Mouse (Mus musculus) adrenal gland, postnatal 4 days (tissue): ENCODE results near the gene Pebp1. TPM values are rescaled to one million over a fixed set of nuclear protein-coding genes. Genes with fewer than 3 reads are reported as not detected.

Source experiments
- DNase-seq, 2 experiments: peaks; one replicate each; pipeline ENCODE4 v3.0.0; 2021 to 2022; ENCODE audit warnings: low spot score in 2 of 2, mixed read lengths in 2 of 2
- total RNA-seq, 2 experiments: library from RNA; stranded (reverse); gene quantifications; 2 replicates each; pipeline ENCODE4 v1.2.3; 2021

Gene Pebp1
- total RNA-seq, 2 experiments from 2014 or later: 992 to 1,042 TPM

DNA sequence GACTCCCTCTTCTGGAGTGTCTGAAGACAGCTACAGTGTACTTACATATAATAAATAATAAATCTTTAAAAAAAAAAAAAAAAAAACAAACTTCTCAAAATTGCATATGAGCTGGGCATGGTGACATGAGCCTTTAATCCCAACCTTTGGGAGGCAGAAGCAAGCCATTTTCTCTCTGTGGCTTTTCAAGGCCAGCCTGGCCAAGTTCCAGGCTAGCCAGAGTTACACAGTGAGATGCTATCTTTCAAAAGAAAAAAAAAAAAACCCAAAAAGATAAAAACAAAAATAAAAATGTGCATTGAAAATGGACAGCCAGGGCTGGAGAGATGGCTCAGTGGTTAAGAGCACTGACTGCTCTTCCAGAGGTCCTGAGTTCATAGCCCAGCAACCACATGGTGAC is 2.2 kb upstream of the Pebp1 start:
- DNase-seq: no peak

DNA sequence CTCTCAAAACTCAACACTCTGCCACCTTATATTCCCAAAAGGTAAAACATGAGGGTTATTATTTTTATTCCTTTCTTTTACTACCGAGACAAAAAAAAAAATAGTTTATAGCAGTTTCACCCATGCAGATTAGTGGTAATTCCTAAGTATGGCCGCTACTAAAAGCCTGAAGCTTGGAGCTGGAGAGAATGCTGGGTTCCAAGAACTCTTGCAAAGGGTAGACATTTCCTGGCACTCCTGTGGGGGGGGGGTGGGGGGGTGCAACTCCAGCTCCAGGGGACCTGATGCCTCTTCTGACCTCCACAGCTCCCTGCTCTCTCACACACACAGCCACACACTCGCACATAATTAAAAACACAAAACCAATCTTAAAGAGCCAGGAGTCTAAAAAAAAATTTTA is 1.1 kb downstream of the Pebp1 start:
- DNase-seq: no peak

DNA sequence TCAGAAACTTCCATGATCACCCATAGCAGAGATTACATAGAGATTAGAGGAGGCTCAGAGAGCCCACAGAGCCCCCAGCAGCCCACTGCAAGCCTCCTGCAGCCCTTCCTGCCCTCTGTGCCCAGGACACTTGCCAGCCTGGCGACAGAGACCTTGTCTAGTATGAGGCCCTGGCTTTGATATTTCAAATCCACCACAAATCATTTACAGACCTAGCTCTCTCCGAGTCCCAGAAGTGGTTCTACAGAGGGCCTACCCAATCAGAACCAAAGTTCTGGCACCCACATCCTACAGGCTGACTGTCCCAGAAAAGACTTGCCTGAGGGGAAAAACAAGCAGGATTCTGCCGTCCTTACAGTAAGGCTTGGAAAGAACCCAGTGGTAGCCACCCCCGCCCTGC is 2.2 kb downstream of the Pebp1 start:
- DNase-seq: no peak

DNA sequence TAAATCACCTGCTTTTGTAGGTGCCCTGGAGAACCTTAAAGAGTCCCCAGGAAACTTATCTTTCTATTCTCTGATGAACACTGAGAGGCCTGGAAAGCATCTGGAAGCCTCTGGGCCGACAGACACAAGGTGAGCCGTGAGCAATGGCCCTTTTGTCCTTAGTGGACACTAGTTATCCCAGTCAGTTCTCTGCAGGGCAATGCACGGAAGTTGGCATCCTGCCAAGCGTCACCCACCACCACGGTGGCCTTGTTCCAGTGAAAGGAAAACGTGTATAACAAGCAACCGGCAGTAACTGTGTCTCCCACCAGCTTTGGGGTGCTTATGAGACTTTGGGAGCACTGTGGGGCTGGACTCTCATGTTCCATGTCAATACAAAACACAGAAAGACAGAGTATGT is 2.7 kb downstream of the Pebp1 start:
- no peak for DNase-seq

DNA sequence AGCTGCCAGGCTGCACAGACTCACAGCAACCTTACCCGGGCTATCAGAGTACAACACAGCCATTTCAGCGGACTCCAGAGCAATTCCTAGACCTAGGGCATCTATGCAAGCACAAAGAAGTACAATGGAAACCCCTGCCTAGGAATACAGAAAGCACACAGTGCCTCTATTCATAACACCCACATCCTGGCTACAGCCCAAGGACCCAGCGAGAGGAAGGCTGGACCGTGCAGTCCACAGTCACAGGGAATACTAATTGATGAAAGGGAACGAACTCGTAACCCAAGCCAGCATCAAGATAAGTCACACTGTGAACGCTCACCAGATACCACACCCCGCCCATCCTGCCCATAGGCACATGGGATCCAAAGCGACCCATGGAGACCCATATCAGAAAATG is 3.4 kb downstream of the Pebp1 start:
- no peak for DNase-seq

DNA sequence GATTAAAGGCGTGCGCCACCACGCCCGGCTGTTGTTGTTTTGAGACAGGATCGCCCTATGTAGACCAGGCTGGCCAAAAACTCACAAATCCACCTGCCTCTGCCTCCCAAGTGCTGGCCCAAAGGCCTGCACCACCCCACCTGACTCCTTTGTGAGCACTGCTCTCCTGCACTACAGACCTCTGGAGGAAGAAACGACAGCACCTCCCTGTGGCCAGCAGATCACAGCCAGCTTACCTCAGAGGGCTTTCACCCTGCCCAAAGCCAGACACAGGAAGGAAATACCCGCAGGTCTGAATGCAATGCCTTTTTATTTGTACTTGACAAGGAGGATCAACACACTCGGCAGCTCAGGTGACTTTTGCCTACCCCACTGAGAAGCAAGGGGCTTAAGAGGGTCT is 5.1 kb downstream of the Pebp1 start:
- DNase-seq: no peak

DNA sequence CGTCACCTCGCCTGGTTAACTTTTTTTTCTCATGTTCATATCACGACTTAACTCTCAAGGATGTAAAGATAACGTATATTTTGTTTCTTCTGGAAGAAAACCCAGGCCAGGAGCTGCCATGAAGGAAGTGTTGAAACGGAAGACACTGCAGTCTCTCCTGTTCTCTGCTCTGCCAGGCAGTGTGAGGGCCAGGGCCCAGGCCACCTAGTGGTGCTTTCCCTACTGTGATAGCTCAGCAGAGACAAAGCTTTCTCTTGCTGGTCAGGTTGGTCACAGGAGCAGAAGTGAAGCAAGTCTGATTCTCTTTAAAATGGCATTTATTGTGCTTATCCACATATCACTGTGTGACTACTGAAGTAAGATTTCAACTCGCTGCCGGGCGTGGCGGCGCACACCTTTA is 5.9 kb downstream of the Pebp1 start:
- DNase-seq: no peak

DNA sequence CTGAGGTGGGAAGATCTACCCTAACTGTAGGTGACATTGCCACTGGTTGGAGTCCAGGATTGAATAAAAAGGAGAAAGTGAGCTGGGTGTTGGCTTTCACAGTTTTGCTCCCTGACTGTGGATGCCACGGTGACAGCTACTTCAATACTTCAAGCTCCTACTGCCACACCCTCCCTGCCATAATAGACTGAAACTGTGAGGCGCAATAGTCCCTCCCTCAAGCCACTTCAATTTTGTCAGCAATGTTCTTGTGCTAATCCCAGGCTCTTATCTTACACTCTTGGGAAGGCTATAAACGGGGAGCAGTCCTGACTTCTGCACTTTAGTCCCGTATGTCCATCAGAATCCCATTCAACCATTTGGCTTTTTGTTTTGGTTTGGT is 7.8 kb downstream of the Pebp1 start:
- DNase-seq: no peak

DNA sequence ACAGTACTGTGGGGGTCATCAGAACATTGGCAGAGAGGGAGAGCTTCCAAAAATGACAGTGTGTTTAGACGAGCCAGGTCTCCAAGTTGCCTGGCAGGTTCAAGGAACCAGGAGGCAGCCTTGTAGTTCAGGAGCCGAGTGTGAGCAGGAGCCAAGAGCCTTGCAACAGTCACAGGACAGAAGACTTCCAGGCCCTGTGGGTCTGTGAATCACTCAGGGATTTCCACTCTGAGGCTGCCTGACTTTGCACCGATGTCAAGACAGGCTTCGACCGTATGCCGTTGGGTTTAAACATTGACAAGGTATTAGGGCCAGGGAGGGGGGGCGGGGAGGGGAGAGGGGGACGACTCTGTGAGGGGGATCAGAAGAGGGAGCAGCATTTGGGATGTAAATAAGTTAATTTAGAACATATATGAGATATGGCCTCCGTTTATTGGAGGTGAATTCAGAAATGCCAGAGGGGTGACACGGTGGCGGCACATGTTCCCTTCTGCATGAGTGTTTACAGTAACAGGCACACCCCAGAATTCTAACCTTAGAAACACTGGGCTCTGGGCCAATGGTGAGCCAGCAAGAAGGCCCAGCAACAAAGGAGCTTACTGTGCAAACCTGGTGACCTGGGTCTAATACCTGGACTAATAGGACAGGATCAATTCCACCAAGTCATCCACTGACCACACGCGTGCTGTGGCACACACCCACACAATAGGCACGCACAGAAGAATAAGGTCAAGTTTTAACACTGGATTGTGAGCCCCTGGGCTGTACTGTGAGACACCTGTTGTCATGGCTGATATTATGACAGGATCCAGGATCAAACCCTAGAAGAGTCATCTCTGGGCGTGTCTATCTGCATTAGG is 8.4 kb downstream of the Pebp1 start:
- DNase-seq: no peak

DNA sequence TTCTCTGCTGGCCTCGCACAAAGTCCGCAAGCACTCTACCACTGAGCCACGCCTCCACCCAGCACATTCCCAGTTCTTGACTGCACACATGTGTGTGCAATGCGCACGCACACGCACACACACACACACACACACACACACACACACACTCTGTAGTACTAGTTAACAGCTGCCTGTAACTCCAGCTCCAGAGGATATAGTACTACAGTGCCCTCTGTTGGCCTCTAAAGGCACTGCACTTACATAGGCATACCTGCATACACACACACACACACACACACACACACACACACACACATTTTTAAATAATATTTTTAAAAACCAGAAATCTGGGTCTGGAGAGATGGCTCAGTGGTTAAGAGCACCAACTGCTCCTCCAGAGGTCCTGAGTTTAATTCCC is 9.6 kb downstream of the Pebp1 start:
- DNase-seq: no peak

DNA sequence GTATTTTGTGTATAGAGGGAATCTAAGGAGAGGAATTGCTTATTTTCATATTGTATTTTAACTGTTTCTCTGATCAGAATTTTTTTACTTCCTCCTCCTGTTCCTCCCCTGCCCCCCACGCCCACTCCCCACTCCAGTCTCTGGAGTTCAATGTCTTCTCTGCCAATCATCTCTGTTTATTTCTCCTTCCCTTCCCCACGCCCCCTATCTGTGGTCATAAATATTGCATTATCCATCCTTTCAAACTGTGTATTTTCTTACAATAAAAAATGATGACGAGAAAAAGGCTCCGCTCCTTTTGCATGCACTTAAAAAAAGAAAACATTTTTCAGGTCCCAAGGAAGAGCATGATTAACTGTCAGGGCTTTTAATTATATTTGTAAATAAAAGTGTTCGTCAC is 12.6 kb downstream of the Pebp1 start:
- DNase-seq: no peak

DNA sequence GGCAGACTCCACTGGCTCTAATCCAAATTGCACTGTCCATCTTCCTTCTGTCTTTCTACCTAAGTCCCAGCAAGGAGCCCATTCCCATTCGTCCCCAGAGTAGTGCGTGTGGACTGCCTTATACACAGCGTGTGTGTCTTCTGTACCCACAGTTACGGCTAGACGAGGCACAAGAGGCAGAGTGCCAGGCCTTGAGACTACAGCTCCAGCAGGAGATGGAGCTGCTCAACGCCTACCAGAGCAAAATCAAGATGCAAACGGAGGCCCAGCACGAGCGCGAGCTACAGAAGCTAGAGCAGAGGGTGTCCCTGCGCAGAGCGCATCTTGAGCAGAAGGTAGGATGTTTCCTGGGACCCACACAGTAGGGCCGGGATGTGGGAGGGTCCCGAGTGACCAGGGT is 15.5 kb downstream of the Pebp1 start:
- no peak for DNase-seq

DNA sequence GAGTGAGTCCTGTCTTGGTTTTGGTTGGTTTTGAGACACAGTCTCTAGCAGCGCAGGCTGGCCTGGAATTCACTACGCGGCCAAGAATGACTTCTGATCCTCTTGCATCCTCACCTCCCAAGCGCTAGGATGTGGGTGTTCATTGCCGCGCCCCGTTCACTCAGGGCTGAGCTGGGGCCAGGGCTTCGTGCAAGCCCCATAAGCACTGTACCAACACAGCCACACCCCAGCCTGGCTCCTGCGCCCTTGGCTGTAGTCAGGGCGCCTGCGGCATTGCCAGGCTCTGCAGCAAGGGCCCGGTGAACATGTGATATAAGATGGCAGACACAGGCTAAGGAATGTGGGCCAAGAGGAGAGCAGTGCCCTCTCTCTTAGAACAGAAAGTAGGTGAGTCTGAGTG is 18.0 kb downstream of the Pebp1 start:
- DNase-seq: no peak

DNA sequence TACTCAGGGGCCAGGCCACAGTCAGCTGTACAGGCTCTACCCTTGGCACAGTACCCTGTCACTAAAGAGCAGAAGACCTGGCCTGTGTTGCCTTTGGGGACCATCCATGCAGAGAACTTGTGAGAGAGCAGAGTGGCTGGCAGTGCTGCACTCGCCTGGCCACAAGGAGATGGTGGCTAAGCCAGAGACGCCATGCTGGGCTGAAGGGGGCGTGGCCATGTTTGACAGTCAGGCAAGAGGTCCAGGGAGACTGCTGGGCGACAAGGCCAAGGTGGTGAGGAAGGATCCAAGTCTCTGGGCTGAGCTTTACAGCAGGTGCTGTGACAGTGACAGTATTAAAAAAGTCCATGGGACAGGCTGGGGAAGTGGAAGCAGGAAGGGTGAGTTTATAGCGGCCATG is 18.7 kb downstream of the Pebp1 start:
- no peak for DNase-seq

DNA sequence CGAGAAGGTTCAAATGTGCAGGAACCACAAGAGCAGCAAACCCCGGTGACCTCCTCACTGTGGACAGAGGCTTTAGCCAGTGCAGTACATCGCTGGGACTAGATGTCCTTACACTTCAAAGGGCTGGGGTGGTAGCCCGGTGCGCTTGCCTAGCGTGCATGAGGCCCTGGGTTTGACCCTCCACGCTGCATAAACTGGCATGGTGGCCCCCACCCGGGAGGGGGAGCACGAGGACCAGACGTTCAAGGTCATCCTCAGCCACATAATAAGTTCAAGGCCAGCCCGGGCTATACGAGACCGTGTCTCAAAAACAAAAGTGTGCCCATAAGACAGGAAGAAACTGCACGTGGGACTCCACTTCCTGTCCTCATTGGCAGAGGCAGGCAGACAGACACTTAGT is 19.5 kb downstream of the Pebp1 start:
- DNase-seq: no peak

DNA sequence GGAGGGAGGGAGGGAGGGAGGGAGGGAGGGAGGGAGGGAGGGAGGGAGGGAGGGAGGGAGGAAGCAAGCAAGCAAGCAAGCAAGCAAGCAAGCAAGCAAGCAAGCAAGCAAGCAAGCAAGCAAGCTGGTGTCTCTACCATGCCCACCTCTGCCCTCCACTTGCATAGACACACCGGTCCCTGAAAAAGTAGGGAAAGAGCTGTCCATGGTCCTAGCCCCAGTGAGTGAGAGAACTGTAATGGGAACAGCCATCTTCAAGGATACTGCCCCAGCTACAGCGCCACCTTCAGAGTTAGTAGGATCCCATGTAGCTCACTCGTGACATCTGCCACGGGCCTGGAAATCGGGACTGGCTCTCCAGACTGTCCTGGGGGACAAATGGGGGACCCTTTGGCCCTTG is 22.7 kb downstream of the Pebp1 start:
- no peak for DNase-seq

DNA sequence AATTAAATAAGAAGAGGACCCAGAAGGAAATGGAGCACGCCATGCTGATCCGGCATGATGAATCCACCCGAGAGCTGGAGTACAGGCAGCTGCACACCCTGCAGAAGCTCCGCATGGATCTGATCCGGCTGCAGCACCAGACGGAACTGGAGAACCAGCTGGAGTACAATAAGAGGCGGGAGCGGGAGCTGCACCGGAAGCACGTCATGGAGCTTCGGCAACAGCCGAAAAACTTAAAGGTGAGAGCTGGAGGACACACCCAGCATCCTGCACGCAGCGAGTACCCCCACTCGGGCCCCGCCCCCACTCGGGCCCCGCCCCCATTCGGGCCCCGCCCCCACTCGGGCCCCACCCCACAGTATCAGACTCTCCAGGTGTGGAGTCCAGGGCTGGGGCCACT is 23.9 kb downstream of the Pebp1 start:
- no peak for DNase-seq

DNA sequence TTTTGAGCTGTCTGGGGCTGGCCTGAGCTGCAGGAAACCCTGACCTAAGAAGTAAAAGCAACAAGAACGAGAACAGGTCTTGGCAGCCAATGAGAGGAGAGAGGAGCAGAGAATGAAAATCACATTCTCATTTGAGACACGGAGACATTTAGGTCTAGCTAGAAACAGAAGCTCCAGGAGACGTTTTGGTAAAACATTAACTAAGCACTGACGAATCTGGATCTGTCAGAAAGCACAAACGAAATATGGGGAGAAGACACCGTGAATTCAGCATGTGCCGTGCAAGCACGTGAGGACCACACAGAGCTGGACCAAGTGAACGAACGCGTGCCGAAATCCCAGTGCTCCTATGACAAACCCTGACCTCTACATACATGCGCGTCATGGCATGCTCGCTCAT is 29.1 kb downstream of the Pebp1 start:
- DNase-seq: no peak

DNA sequence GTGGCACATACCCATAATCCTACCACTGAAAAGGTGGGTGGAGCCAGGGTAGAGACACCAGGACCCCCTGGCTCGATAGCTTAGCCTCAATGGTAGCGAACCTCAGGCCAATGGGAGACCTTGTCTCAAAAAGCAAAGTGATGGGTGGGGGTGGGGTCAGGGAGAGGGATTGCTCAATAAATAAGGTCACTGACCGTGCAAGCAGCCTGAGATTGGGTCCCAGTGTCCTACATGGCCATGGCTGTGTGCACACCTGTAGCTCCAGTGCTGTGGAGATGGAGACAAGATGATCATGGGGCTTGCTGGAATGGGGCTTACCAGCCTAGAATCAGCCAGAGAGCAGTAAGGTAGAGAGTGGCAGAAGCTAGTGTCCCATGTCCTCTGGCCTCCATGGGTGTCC is 35.7 kb downstream of the Pebp1 start:
- no peak for DNase-seq

DNA sequence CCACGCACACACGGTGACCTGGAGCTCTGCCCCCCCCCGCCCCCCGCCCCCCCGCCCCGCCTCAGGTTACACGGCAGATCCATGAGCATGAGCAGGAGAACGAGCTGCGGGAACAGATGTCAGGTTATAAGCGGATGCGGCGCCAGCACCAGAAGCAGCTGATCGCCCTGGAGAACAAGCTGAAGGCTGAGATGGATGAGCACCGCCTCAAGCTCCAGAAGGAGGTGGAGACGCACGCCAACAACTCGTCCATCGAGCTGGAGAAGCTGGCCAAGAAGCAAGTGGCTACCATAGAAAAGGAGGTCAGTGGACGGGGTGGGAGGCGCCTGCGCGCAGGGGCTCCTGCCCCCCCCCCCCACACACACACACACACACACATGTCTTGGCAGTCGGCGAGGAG is 36.6 kb downstream of the Pebp1 start:
- no peak for DNase-seq

DNA sequence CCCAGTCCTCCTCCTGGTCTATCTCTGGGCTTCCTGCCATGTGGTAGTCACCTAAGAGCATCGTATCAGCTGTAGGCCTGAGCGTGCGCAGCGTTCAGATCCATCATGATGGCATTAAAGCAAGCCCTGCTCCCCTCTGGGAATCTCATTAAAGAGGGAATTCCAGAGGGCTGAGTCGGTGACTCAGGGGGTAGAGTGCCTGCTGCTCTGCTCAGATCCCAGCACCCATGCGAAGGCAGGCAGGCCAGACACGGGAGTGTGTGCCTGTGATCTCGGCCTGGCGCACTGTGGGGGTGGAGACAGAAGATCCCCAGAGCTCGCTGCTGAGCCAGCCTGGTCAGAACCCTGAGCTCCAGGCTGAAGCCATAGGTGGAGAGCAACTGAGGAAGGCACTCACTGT is 39.1 kb downstream of the Pebp1 start:
- DNase-seq: no peak

DNA sequence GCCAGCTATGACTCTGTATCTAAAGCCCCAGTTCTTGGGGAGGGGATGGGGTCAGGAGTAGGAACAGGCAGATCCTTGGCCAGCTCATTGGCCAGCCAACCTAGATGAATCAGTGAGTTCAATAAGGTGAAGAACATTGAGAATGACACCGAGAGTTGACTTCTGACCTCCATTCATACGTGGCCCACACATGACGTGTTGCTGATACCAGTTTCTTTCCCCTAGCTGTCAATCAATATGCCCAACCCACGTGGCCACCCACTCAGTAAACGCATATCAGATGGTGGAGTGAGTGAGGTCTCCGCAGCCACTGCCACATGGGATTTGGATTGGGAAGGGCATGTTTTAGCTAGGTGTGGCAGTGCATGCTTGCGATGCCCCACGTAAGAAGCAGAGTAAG is 42.3 kb downstream of the Pebp1 start:
- no peak for DNase-seq

DNA sequence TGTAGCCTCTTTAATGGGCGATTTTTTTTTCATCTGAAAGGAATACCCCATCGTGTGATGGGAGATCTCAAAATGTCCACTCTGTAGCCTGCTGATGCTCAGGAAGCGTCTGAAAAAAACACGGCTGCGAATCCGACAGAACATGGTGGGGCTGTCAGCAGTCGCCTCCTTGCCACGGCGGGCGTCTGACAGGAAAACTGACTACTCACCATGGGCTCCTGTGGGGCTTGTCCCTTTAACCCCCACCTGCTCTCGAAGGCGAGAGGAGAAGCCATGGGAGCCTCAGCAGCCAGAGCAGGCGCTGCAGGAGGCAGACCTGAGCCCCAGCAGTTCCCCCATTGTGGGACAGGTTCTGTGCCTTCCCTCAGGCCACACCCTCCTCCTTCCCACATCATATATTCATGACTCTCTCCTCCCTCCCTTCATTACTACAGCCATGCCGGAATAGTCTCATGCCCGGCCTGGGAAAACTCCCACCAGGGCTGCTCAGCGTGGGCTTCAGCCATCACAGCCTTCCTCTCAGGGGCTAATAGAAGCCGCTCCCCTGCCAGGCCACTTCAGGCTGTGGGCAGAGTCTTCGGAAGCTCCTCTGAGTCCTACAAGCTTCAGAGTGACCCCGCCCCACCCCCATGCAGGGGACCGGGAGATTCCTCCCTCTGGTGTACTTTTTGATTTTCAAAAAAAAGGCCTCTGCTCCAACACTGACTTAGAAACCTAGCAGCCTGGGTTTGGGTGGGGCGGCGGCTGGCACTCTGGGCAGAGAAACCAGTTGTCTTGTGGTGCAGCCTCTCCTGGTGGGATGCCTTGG is 44.5 kb downstream of the Pebp1 start:
- no peak for DNase-seq
